ENCODE assay signal across 8 mouse cellular contexts in the genomic region with DNA sequence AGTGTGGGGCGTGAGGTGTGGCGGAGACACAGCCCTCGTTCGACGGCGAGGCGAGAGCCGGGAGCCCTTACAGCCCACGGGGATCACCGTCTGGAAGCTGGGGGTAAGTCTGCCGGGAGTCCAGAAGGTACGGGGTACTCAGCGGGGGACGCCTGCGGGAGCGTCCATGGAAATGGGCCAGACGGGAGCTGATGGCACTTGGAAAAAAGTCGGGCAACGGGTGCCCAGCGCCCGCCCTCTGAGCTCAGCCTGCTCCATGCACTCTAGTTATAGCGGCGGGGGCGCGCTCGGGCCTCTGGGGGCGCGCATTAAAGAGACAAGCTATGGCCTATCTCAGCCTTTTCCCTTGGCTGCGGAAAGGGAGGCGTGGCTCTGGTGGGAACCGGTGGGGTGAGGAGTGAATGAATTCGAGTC. TPM values are rescaled to one million over a fixed set of nuclear protein-coding genes. Genes with fewer than 3 reads are reported as not detected.
DNase-seq lines count a peak whose midpoint lies in the region; ATAC-seq and TF ChIP-seq lines count a peak whose summit lies in the region.

TSS of gene Tfap2e (minus strand) at position 240 of the 414 bp plus-strand sequence.

- ATAC-seq in heart, embryonic 15.5 days (replicated peaks; ENCODE audit: insufficient number of reproducible peaks, insufficient read depth, low FRiP score, low read depth) = no peak
- 0 out of 2 replicates have a peak, but pooled peaks have one; percentile 7 for ATAC-seq in limb, embryonic 13.5 days (ENCODE audit: low FRiP score, low read depth)
- no peak; the same call in 1 of the 2 replicates for ATAC-seq in midbrain, postnatal 0 days (ENCODE audit: low FRiP score)

- DNase-seq in adrenal gland, postnatal 10 days = peak; percentile 62
- no peak for DNase-seq in adrenal gland, adult 18-20 months (ENCODE audit: low spot score in 2 of 2)
- DNase-seq in adrenal gland, postnatal 25 days = peak; percentile 31
- DNase-seq in midbrain, postnatal 0 days (ENCODE audit: low spot score) = peak; percentile 36
- DNase-seq in MN1 (ENCODE audit: low spot score) = no peak
- DNase-seq in thymus, postnatal 0 days (ENCODE audit: low spot score) = no peak

- H3K36me3 ChIP-seq in heart, embryonic 15.5 days = no peaks in the 10 kb centered on the region
- H3K36me3 ChIP-seq in limb, embryonic 13.5 days = no peaks in the 10 kb centered on the region
- H3K36me3 ChIP-seq in midbrain, postnatal 0 days (ENCODE audit: insufficient read depth, low read length) = no peaks in the 10 kb centered on the region

- no peak within 1 kb of the TSS for H3K27ac ChIP-seq in heart, embryonic 15.5 days
- H3K27ac ChIP-seq in limb, embryonic 13.5 days = no peak within 1 kb of the TSS
- H3K27ac ChIP-seq in midbrain, postnatal 0 days (ENCODE audit: low read depth, low read length) = no peak within 1 kb of the TSS

- peaks cover 82% of the 10 kb centered on the region for H3K27me3 ChIP-seq in heart, embryonic 15.5 days
- H3K27me3 ChIP-seq in limb, embryonic 13.5 days = peaks cover 90% of the 10 kb centered on the region
- peaks cover 80% of the 10 kb centered on the region for H3K27me3 ChIP-seq in midbrain, postnatal 0 days (ENCODE audit: insufficient read depth, low read length)

- no peak for TF ChIP-seq CTCF in midbrain, postnatal 0 days (IDR thresholded peaks at IDR 0.05)

- peak within 1 kb of the TSS; percentile 59 for H3K4me2 ChIP-seq in heart, embryonic 15.5 days
- peak within 1 kb of the TSS; percentile 56 for H3K4me2 ChIP-seq in limb, embryonic 13.5 days (replicated peaks)
- peak within 1 kb of the TSS; percentile 41 for H3K4me2 ChIP-seq in midbrain, postnatal 0 days (ENCODE audit: low read depth, low read length, poor library complexity, severe bottlenecking)

- no peaks in the 10 kb centered on the region for H3K9me3 ChIP-seq in heart, embryonic 15.5 days (replicated peaks)
- no peaks in the 10 kb centered on the region for H3K9me3 ChIP-seq in limb, embryonic 13.5 days
- H3K9me3 ChIP-seq in midbrain, postnatal 0 days (ENCODE audit: low read length) = no peaks in the 10 kb centered on the region

- WGBS in heart, embryonic 15.5 days = under 1% methylated on average over 32 of the region's 32 CpGs
- 2% methylated on average over 32 of the region's 32 CpGs for WGBS in limb, embryonic 13.5 days
- WGBS in midbrain, postnatal 0 days = under 1% methylated on average over 29 of the region's 32 CpGs

- H3K4me1 ChIP-seq in heart, embryonic 15.5 days (replicated peaks) = peaks cover 29% of the 10 kb centered on the region
- H3K4me1 ChIP-seq in limb, embryonic 13.5 days = peaks cover 24% of the 10 kb centered on the region
- H3K4me1 ChIP-seq in midbrain, postnatal 0 days (ENCODE audit: insufficient read depth, low read length) = 0 out of 2 replicates have a peak, but pooled peaks cover 3% of the 10 kb centered on the region

- 0 out of 2 replicates have a peak within 1 kb of the TSS, but pooled peaks have one; percentile 22 for H3K9ac ChIP-seq in heart, embryonic 15.5 days
- H3K9ac ChIP-seq in limb, embryonic 13.5 days = 0 out of 2 replicates have a peak within 1 kb of the TSS, but pooled peaks have one; percentile 25
- H3K9ac ChIP-seq in midbrain, postnatal 0 days (replicated peaks; ENCODE audit: low read length, poor library complexity, severe bottlenecking) = no peak within 1 kb of the TSS

- H3K4me3 ChIP-seq in heart, embryonic 15.5 days = peak within 1 kb of the TSS; percentile 48
- peak within 1 kb of the TSS; percentile 38 for H3K4me3 ChIP-seq in limb, embryonic 13.5 days
- peak within 1 kb of the TSS; percentile 29 for H3K4me3 ChIP-seq in midbrain, postnatal 0 days (ENCODE audit: low read depth, low read length)

RNA-seq across cellular contexts. Expression of gene Tfap2e, which starts in this region (rescaled TPM):
- not detected for total RNA-seq in adrenal gland, postnatal 10 days (2021)
- total RNA-seq in adrenal gland, adult 18-20 months (2021) = not detected
- not detected in 2 replicates for total RNA-seq in adrenal gland, postnatal 25 days (2021)
- polyA plus RNA-seq in heart, embryonic 15.5 days (2015; fragmentation: Nextera tagmentation; extraction: Ambion mirVana) = not detected in 2 replicates
- polyA plus RNA-seq in limb, embryonic 13.5 days (2015; fragmentation: Nextera tagmentation; extraction: Ambion mirVana) = 0.06 TPM in 1 of 2 replicates, not detected in the other
- total RNA-seq in midbrain, postnatal 0 days (2014; rRNA removed) = 0.14 TPM in 1 of 2 replicates, not detected in the other
- polyA plus RNA-seq in midbrain, postnatal 0 days (2015; fragmentation: Nextera tagmentation; extraction: Ambion mirVana) = 0.15 and 0.31 TPM in 2 replicates
- polyA plus RNA-seq in thymus, postnatal 0 days (2015; fragmentation: Nextera tagmentation; extraction: Ambion mirVana) = not detected in 2 replicates

Comparison
In these comparisons a context has a peak if more than half of its experiments do, and no peak if none do; other contexts are left out.
1. Peak in DNase-seq in adrenal gland, postnatal 10 days; RNA of the gene not detected or under 1 TPM.
2. Peak in DNase-seq in adrenal gland, postnatal 25 days; RNA of the gene not detected or under 1 TPM.
3. Peak in ATAC-seq, H3K4me3 ChIP-seq, H3K9ac ChIP-seq and H3K4me2 ChIP-seq in limb, embryonic 13.5 days; RNA of the gene not detected or under 1 TPM.
4. Peak in DNase-seq, H3K4me3 ChIP-seq and H3K4me2 ChIP-seq in midbrain, postnatal 0 days; RNA of the gene not detected or under 1 TPM.